Mouse (Mus musculus): ENCODE data around the gene Tldc1.

The Tldc1 gene

DNA sequence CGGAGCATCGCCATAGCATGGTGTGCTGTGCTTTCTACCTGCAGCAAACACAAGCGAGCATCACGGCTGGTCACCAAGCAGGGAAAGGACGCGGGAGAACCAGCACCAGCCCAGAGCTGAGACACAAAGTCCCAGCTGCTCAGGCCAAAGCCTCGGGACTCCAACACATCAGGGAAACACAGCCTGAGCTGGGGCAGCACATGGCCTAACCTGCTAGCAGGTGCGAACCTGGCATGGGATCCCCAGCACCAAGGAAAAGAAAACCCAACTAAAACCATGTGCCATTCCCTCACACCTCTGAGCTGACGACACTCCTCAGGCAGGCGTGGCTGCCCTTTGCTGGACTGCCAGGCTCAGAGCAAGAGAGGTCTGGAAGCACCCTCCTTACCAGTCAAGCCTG lies 12.9 kb downstream of the Tldc1 start:
- DNase-seq = no peak

GRCm38 (mm10) chr8:119762226-119763220 lies 15.7 kb downstream of the Tldc1 start:
- no peak for DNase-seq

DNA sequence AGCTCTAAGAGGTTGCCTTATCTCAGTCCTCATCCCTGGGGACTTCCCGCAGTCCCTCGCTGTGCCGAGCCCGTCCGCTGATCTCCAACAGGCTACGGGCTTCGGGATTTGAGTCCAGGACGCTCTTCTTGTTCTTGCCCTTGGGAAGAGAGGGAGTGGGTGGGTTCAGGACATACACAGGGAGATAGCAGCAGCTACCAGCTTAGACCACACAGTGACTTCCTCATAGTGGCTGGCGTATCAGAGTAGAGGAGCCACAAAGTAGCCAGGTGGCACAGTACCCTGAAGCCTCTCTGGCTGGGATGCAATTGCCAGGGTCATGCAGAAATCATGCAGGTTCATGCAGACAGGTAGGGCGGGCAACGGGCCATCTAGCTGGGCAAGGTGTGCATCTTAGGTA lies 16.5 kb downstream of the Tldc1 start:
- no peak for DNase-seq

DNA sequence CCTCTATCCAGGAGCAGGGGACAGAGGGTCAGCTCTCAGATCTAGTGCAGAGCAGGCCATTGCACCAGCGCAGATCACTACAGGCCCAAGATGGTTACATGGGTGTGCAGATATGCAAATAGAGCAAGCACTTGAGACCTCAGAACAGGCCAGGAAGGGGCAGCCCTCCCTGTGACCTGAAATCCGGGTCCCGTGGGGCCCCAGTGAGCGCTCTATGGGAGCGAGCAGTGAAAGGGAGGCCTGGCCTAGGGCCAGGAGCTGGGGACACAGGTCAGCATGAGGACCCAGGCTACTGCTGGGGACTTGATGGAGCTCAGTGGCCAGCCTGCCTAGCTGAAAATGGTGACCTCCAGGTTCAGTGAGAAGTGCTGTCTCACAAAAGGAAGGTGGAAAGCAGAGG lies 21.7 kb downstream of the Tldc1 start:
- DNase-seq = peak in 1 of 2 experiments; percentile 9

GRCm38 (mm10) chr8:119756147-119756461 lies 22.1 kb downstream of the Tldc1 start:
- no peak for DNase-seq

- peak; percentile 56 to 59 for DNase-seq
These were observed 22.7 kb downstream of the Tldc1 start for GRCm38 (mm10) chr8:119755238-119756146.

GRCm38 (mm10) chr8:119744604-119745003 lies 33.6 kb downstream of the Tldc1 start:
- no peak for DNase-seq

GRCm38 (mm10) chr8:119743291-119744026 lies 34.8 kb downstream of the Tldc1 start:
- DNase-seq = peak; percentile 49 to 60

- no peak for DNase-seq
These were observed 35.8 kb downstream of the Tldc1 start for GRCm38 (mm10) chr8:119742409-119742808.

GRCm38 (mm10) chr8:119740634-119741033 lies 37.6 kb downstream of the Tldc1 start:
- DNase-seq = no peak

DNA sequence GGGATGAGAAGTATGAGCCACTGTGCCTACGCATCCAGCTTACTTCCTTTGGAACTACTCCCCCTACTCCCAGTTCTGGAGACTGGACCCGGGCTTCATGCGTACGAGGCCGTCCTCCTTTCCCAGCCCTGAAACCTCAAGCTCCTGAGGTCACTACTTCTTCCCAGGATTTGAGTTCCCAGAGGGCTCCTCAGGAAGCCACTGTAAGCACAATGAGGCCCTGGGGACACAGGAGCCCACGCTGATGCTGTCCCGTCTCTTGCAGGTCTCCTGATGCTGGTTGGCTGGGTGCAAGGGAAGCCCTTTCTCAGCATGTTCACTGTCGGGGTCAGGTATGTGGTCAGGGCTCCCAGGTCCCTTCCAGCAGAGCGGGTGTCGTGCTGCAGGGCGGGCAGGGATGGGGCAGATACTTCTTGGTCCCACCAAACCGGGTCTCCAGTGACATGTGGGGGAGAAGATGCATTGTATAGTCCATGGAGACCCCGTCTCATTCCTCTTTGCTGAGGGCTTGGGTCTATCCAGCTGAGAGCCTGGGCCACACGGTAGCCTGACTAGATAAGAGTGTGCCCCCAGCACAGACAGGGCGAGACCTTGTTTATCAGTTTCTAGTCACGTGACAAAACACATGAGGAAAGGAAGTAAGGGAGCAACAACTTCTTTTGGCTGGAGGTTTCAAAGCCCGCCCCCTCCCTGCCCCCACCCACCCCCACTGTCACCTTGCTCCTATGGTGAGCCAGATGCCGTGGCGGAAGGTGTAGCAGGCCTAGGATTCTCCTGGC lies 39.9 kb downstream of the Tldc1 start:
- DNase-seq = no peak

GRCm38 (mm10) chr8:119737093-119737900 lies 40.9 kb downstream of the Tldc1 start:
- no peak for DNase-seq

DNA sequence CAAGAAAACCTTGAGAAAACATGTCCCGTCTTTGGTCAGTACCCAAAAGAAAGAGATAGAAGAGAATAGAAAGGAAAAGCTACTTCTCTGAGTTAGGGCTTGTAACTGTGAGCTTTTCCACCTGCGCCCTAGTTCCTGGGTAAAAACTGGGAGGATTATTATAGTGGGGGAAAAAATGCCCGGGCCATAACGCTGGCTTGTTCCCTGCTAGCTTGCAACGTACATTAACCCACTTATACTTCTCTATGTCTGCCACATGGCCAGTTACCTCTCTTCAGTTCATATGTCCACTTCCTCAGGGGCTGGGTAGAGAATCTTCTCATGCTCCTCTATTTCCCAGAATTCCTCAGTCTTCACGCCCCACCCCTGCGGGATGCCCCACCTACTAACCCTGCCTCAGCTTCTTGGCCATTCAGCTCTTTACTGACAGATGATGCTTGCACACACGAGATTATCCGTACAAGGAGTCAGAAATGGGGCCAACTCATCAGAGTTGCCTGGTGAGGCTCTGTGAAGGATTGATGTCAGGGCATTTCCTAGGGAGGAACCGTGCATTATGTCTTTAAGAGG lies 41.8 kb downstream of the Tldc1 start:
- no peak for DNase-seq

GRCm38 (mm10) chr8:119732072-119732471 lies 46.1 kb downstream of the Tldc1 start:
- no peak for DNase-seq

DNA sequence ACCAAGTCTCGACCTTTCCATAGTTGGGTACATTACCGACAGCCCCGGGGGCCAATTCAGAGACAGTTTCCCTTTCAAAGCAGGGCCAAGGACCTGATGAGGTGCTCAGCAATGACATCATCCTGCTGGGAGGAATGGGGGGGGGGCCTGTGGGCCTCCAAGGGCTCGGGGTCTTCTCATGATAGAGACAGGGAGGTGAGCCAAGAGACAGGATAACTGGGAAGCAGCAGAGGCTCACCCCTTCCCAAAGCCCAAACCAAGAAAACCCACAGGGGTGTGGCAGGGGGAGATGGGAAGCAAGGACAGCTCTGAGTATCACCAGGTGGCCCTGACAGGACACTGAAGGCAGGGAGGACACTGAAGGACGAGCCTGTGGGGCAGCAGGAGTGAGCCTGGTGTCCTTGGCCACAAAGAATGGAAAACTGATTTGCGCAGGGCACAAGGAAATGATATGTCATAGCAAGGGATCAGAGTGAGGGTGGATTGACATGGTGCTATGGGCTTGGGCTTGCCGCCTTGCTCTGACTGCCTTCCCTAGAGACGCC lies 49.8 kb downstream of the Tldc1 start:
- DNase-seq = no peak

GRCm38 (mm10) chr8:119727093-119727492 lies 51.1 kb downstream of the Tldc1 start:
- DNase-seq = no peak

- DNase-seq = no peak
These were observed 53.6 kb downstream of the Tldc1 start for GRCm38 (mm10) chr8:119724596-119724995.

- no peak for DNase-seq
These were observed 54.5 kb downstream of the Tldc1 start for GRCm38 (mm10) chr8:119723676-119724075.

DNA sequence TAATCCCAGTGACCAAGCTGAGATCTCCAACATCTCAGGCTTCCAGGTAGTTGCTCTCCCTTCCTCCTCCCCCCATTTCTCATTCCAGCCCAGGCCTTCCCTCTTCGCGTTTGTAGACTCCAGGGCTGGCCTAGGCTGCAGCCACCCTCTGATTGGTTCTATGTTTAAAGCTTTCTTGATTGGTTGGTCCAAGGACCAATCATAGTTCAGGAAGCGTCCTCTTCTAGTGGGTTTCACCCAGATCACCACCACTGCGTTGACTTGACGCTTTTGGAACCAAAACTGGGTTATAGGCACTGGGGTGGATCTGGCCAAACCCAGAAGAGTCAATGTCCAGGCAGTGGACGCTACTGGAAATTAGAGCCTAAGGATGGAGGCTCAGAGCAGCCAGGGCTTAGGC lies 55.9 kb downstream of the Tldc1 start:
- no peak for DNase-seq

GRCm38 (mm10) chr8:119719011-119719501 lies 59.2 kb downstream of the Tldc1 start:
- DNase-seq = no peak
